Comparison of ENCODE assay signal across 8 mouse cellular contexts in genomic region chr11:98797909-98798308, GRCm38 (mm10). TPM values are rescaled to one million over a fixed set of nuclear protein-coding genes. Genes with fewer than 3 reads are reported as not detected.
DNase-seq lines count a peak whose midpoint lies in the region; ATAC-seq and TF ChIP-seq lines count a peak whose summit lies in the region.

No protein-coding gene starts in this region.

- H3K27me3 ChIP-seq in neural tube, embryonic 11.5 days (ENCODE audit: control insufficient read depth, insufficient read depth, low read length) = no peaks in the 10 kb centered on the region
- H3K27me3 ChIP-seq in limb, embryonic 14.5 days (ENCODE audit: control insufficient read depth, insufficient read depth, low read length) = no peaks in the 10 kb centered on the region
- no peaks in the 10 kb centered on the region for H3K27me3 ChIP-seq in stomach, embryonic 16.5 days (ENCODE audit: control insufficient read depth, insufficient read depth, low read length)
- no peaks in the 10 kb centered on the region for H3K27me3 ChIP-seq in thymus, adult 2 months (ENCODE audit: control insufficient read depth, insufficient read depth, low read length)

- H3K4me2 ChIP-seq in neural tube, embryonic 11.5 days (ENCODE audit: low read depth) = peak overlapping the region; percentile 95
- H3K4me2 ChIP-seq in limb, embryonic 14.5 days (replicated peaks; ENCODE audit: low read depth, low read length, severe bottlenecking) = peak overlapping the region; percentile 84
- H3K4me2 ChIP-seq in stomach, embryonic 16.5 days (ENCODE audit: low read depth, low read length) = peak overlapping the region; percentile 97

- TF ChIP-seq CTCF in thymus, adult 2 months (IDR thresholded peaks at IDR 0.05; ENCODE audit: borderline replicate concordance, control insufficient read depth, extremely low read depth, insufficient read depth, low read length, poor library complexity) = no peak

- no peak for TF ChIP-seq POLR2A in limb, embryonic 14.5 days (IDR thresholded peaks at IDR 0.05; ENCODE audit: borderline replicate concordance, extremely low read depth, insufficient read depth, insufficient read length)
- no peak for TF ChIP-seq POLR2A in thymus, adult 2 months (IDR thresholded peaks at IDR 0.05; ENCODE audit: control insufficient read depth, extremely low read depth, insufficient read depth, low read length, poor library complexity)

- whole genome bisulfite sequencing in neural tube, embryonic 11.5 days = 70% methylated on average over 4 of the region's 4 CpGs
- WGBS in limb, embryonic 14.5 days = 53% methylated on average over 4 of the region's 4 CpGs
- 32% methylated on average over 4 of the region's 4 CpGs for WGBS in stomach, embryonic 16.5 days
- WGBS in thymus, adult 2 months = 69% methylated on average over 4 of the region's 4 CpGs

- no peak for ATAC-seq in neural tube, embryonic 11.5 days (ENCODE audit: insufficient read depth, low FRiP score, low TSS enrichment)
- no peak for ATAC-seq in limb, embryonic 14.5 days (ENCODE audit: low FRiP score, low read depth)
- no peak for ATAC-seq in stomach, embryonic 16.5 days (ENCODE audit: insufficient read depth, low FRiP score)

- peak overlapping the region; percentile 99; the same call in 1 of the 2 replicates for H3K9ac ChIP-seq in neural tube, embryonic 11.5 days (ENCODE audit: low read length)
- peak overlapping the region; percentile 95; the same call in 1 of the 2 replicates for H3K9ac ChIP-seq in limb, embryonic 14.5 days (ENCODE audit: low read depth, low read length, severe bottlenecking)
- H3K9ac ChIP-seq in stomach, embryonic 16.5 days (ENCODE audit: low read length) = peak overlapping the region; percentile 100

- peak; percentile 40 for DNase-seq in adrenal gland, postnatal 10 days
- DNase-seq in adrenal gland, adult 18-20 months (ENCODE audit: low spot score in 2 of 2) = no peak
- no peak for DNase-seq in neural tube, embryonic 11.5 days (ENCODE audit: low spot score)
- no peak for DNase-seq in neural tube, embryonic 10.5 days (ENCODE audit: extremely low spot score, low spot score)
- no peak for DNase-seq in limb, embryonic 14.5 days (ENCODE audit: low spot score)
- DNase-seq in left cerebral cortex, postnatal 10 days (ENCODE audit: extremely low spot score in 1 of 2, low spot score in 2 of 2) = no peak
- DNase-seq in thymus, adult 2 months = no peak

- H3K36me3 ChIP-seq in neural tube, embryonic 11.5 days (ENCODE audit: control insufficient read depth, insufficient read depth, low read length) = peaks cover 14% of the 10 kb centered on the region
- peaks cover 52% of the 10 kb centered on the region for H3K36me3 ChIP-seq in limb, embryonic 14.5 days (ENCODE audit: control insufficient read depth, insufficient read depth, low read length)
- H3K36me3 ChIP-seq in stomach, embryonic 16.5 days (ENCODE audit: control insufficient read depth, insufficient read depth, low read length) = no peaks in the 10 kb centered on the region; the same call in 1 of the 2 replicates
- H3K36me3 ChIP-seq in thymus, adult 2 months (ENCODE audit: control insufficient read depth, insufficient read depth, low read length) = peaks cover 33% of the 10 kb centered on the region

- peaks cover 21% of the 10 kb centered on the region for H3K4me1 ChIP-seq in neural tube, embryonic 11.5 days (ENCODE audit: control insufficient read depth, insufficient read depth, low read length)
- H3K4me1 ChIP-seq in limb, embryonic 14.5 days (ENCODE audit: control insufficient read depth, insufficient read depth, low read length) = peaks cover 10% of the 10 kb centered on the region
- H3K4me1 ChIP-seq in stomach, embryonic 16.5 days (ENCODE audit: control insufficient read depth, insufficient read depth, low read length) = peaks cover 22% of the 10 kb centered on the region
- peaks cover 15% of the 10 kb centered on the region for H3K4me1 ChIP-seq in thymus, adult 2 months (replicated peaks; ENCODE audit: control insufficient read depth, insufficient read depth, low read length)

- H3K9me3 ChIP-seq in neural tube, embryonic 11.5 days (ENCODE audit: control insufficient read depth, low read length) = no peaks in the 10 kb centered on the region
- no peaks in the 10 kb centered on the region for H3K9me3 ChIP-seq in limb, embryonic 14.5 days (ENCODE audit: control insufficient read depth, low read length)
- H3K9me3 ChIP-seq in stomach, embryonic 16.5 days (replicated peaks; ENCODE audit: control insufficient read depth, low read length) = no peaks in the 10 kb centered on the region

- peak overlapping the region; percentile 100 for H3K4me3 ChIP-seq in neural tube, embryonic 11.5 days (ENCODE audit: low read depth, low read length)
- H3K4me3 ChIP-seq in limb, embryonic 14.5 days (replicated peaks; ENCODE audit: low read length) = peak overlapping the region; percentile 100
- H3K4me3 ChIP-seq in stomach, embryonic 16.5 days (replicated peaks; ENCODE audit: low read length) = peak overlapping the region; percentile 100
- no peak overlapping the region for H3K4me3 ChIP-seq in thymus, adult 2 months (ENCODE audit: control insufficient read depth, insufficient read depth, low read length)

- no peak overlapping the region for H3K27ac ChIP-seq in neural tube, embryonic 11.5 days (ENCODE audit: low read depth, low read length)
- no peak overlapping the region for H3K27ac ChIP-seq in limb, embryonic 14.5 days (replicated peaks; ENCODE audit: low read depth, low read length)
- H3K27ac ChIP-seq in stomach, embryonic 16.5 days (ENCODE audit: low read length) = 0 out of 2 replicates have a peak overlapping the region, but pooled peaks have one; percentile 100
- H3K27ac ChIP-seq in thymus, adult 2 months (ENCODE audit: control insufficient read depth, insufficient read depth, low read length) = no peak overlapping the region

- intact Hi-C loops in left cerebral cortex, postnatal 10 days (cut with DNase I) = no loop called here

RNA-seq across cellular contexts. Expression of gene Msl1, which starts 2.6 kb away (rescaled TPM):
- total RNA-seq in adrenal gland, postnatal 10 days (2021) = 10 to 100 TPM; 79.4 to 88.6 TPM
- 10 to 100 TPM; 82.3 to 97.4 TPM for total RNA-seq in adrenal gland, adult 18-20 months (2021)
- 24.1 and 24.2 TPM in 2 replicates for polyA plus RNA-seq in neural tube, embryonic 11.5 days (2014; fragmentation: Nextera tagmentation; extraction: Ambion mirVana)
- 76.9 and 81.1 TPM in 2 replicates for polyA plus RNA-seq in limb, embryonic 14.5 days (2012; rRNA removed)
- 19.8 and 23.5 TPM in 2 replicates for polyA plus RNA-seq in limb, embryonic 14.5 days (2014; fragmentation: Nextera tagmentation; extraction: Ambion mirVana)
- 18.0 and 18.4 TPM in 2 replicates for polyA plus RNA-seq in stomach, embryonic 16.5 days (2015; fragmentation: Nextera tagmentation; extraction: Ambion mirVana)
- total RNA-seq in left cerebral cortex, postnatal 10 days (2021) = 100 to 1,000 TPM; 162 to 177 TPM
- polyA plus RNA-seq in thymus, adult 2 months (2012; rRNA removed) = 50.3 and 66.0 TPM in 2 replicates

RNA-seq across cellular contexts. Expression of gene Casc3, which starts 6.8 kb away (rescaled TPM):
- total RNA-seq in adrenal gland, postnatal 10 days (2021) = 10 to 100 TPM; 31.9 to 35.7 TPM
- total RNA-seq in adrenal gland, adult 18-20 months (2021) = 10 to 100 TPM; 36.8 to 41.9 TPM
- polyA plus RNA-seq in neural tube, embryonic 11.5 days (2014; fragmentation: Nextera tagmentation; extraction: Ambion mirVana) = 55.4 and 59.4 TPM in 2 replicates
- polyA plus RNA-seq in limb, embryonic 14.5 days (2012; rRNA removed) = 52.4 and 56.8 TPM in 2 replicates
- polyA plus RNA-seq in limb, embryonic 14.5 days (2014; fragmentation: Nextera tagmentation; extraction: Ambion mirVana) = 34.1 and 40.4 TPM in 2 replicates
- 25.1 and 26.3 TPM in 2 replicates for polyA plus RNA-seq in stomach, embryonic 16.5 days (2015; fragmentation: Nextera tagmentation; extraction: Ambion mirVana)
- 10 to 100 TPM; 52.3 to 55.8 TPM for total RNA-seq in left cerebral cortex, postnatal 10 days (2021)
- polyA plus RNA-seq in thymus, adult 2 months (2012; rRNA removed) = 66.5 and 72.2 TPM in 2 replicates

RNA-seq across cellular contexts. Expression of gene Nr1d1, which starts 22.8 kb away (rescaled TPM):
- 10 to 100 TPM; 15.1 to 59.6 TPM for total RNA-seq in adrenal gland, postnatal 10 days (2021)
- 100 to 1,000 TPM; 226 to 232 TPM for total RNA-seq in adrenal gland, adult 18-20 months (2021)
- polyA plus RNA-seq in neural tube, embryonic 11.5 days (2014; fragmentation: Nextera tagmentation; extraction: Ambion mirVana) = 1.5 and 1.9 TPM in 2 replicates
- 1.8 and 2.5 TPM in 2 replicates for polyA plus RNA-seq in limb, embryonic 14.5 days (2012; rRNA removed)
- polyA plus RNA-seq in limb, embryonic 14.5 days (2014; fragmentation: Nextera tagmentation; extraction: Ambion mirVana) = 1.2 and 1.4 TPM in 2 replicates
- polyA plus RNA-seq in stomach, embryonic 16.5 days (2015; fragmentation: Nextera tagmentation; extraction: Ambion mirVana) = 2.6 and 4.1 TPM in 2 replicates
- 10 to 100 TPM; 63.3 to 70.5 TPM for total RNA-seq in left cerebral cortex, postnatal 10 days (2021)
- 34.4 and 37.7 TPM in 2 replicates for polyA plus RNA-seq in thymus, adult 2 months (2012; rRNA removed)

RNA-seq across cellular contexts. Expression of gene Rapgefl1, which starts 38.7 kb away (rescaled TPM):
- 1 to 10 TPM in 1 of 2 experiments, under 1 TPM in 1; 0.93 to 1.6 TPM for total RNA-seq in adrenal gland, postnatal 10 days (2021)
- total RNA-seq in adrenal gland, adult 18-20 months (2021) = under 1 TPM; 0.36 to 0.58 TPM
- 2.3 and 2.8 TPM in 2 replicates for polyA plus RNA-seq in neural tube, embryonic 11.5 days (2014; fragmentation: Nextera tagmentation; extraction: Ambion mirVana)
- 31.4 and 41.8 TPM in 2 replicates for polyA plus RNA-seq in limb, embryonic 14.5 days (2012; rRNA removed)
- polyA plus RNA-seq in limb, embryonic 14.5 days (2014; fragmentation: Nextera tagmentation; extraction: Ambion mirVana) = 8.8 and 8.9 TPM in 2 replicates
- 6.5 and 7.8 TPM in 2 replicates for polyA plus RNA-seq in stomach, embryonic 16.5 days (2015; fragmentation: Nextera tagmentation; extraction: Ambion mirVana)
- total RNA-seq in left cerebral cortex, postnatal 10 days (2021) = 100 to 1,000 TPM; 121 to 122 TPM
- 8.5 and 11.6 TPM in 2 replicates for polyA plus RNA-seq in thymus, adult 2 months (2012; rRNA removed)

RNA-seq across cellular contexts. Expression of gene Thra, which starts 57.5 kb away (rescaled TPM):
- 100 to 1,000 TPM; 135 to 184 TPM for total RNA-seq in adrenal gland, postnatal 10 days (2021)
- total RNA-seq in adrenal gland, adult 18-20 months (2021) = 10 to 100 TPM; 90.2 to 91.0 TPM
- 32.0 and 34.7 TPM in 2 replicates for polyA plus RNA-seq in neural tube, embryonic 11.5 days (2014; fragmentation: Nextera tagmentation; extraction: Ambion mirVana)
- polyA plus RNA-seq in limb, embryonic 14.5 days (2012; rRNA removed) = 149 and 157 TPM in 2 replicates
- 55.9 and 63.2 TPM in 2 replicates for polyA plus RNA-seq in limb, embryonic 14.5 days (2014; fragmentation: Nextera tagmentation; extraction: Ambion mirVana)
- 32.9 and 37.8 TPM in 2 replicates for polyA plus RNA-seq in stomach, embryonic 16.5 days (2015; fragmentation: Nextera tagmentation; extraction: Ambion mirVana)
- total RNA-seq in left cerebral cortex, postnatal 10 days (2021) = 1,000 to 10,000 TPM; 1,115 to 1,123 TPM
- polyA plus RNA-seq in thymus, adult 2 months (2012; rRNA removed) = 36.8 and 41.5 TPM in 2 replicates
